Mouse (Mus musculus) kidney, postnatal 10 days (tissue): Measurements from ENCODE around the gene Zfp827.
A peak's percentile ranks its signal among the peaks of the same experiment; 100 is the strongest.

Experiments used
- DNase-seq: peaks from one replicate; pipeline ENCODE4 v3.0.0; 2021; ENCODE audit warnings: mixed read lengths

Gene Zfp827

GRCm38 (mm10) chr8:79065924-79066323 is 37.7 kb downstream of the Zfp827 start:
- no peak for DNase-seq

- DNase-seq: no peak
These were observed 39.8 kb downstream of the Zfp827 start for GRCm38 (mm10) chr8:79067812-79068630.

- no peak for DNase-seq
These were observed 45.1 kb downstream of the Zfp827 start for GRCm38 (mm10) chr8:79073311-79073710.

- DNase-seq: no peak
These were observed 46.7 kb downstream of the Zfp827 start for GRCm38 (mm10) chr8:79074986-79075385.

- no peak for DNase-seq
These were observed 49.0 kb downstream of the Zfp827 start for GRCm38 (mm10) chr8:79077256-79077655.

- DNase-seq: no peak
These were observed 50.4 kb downstream of the Zfp827 start for GRCm38 (mm10) chr8:79078556-79079195.

- DNase-seq: no peak
These were observed 50.9 kb downstream of the Zfp827 start for GRCm38 (mm10) chr8:79079196-79079561.

- peak; percentile 43 for DNase-seq
These were observed 52.0 kb downstream of the Zfp827 start for GRCm38 (mm10) chr8:79080096-79080739.

GRCm38 (mm10) chr8:79081333-79081732 is 53.1 kb downstream of the Zfp827 start:
- no peak for DNase-seq

GRCm38 (mm10) chr8:79081955-79082354 is 53.7 kb downstream of the Zfp827 start:
- no peak for DNase-seq

GRCm38 (mm10) chr8:79083461-79084358 is 55.5 kb downstream of the Zfp827 start:
- DNase-seq: peak; percentile 82

GRCm38 (mm10) chr8:79084359-79084820 is 56.2 kb downstream of the Zfp827 start:
- no peak for DNase-seq

GRCm38 (mm10) chr8:79094422-79094821 is 66.2 kb downstream of the Zfp827 start:
- DNase-seq: no peak

- DNase-seq: no peak
These were observed 66.9 kb downstream of the Zfp827 start for GRCm38 (mm10) chr8:79095162-79095561.

GRCm38 (mm10) chr8:79096970-79097369 is 68.7 kb downstream of the Zfp827 start:
- DNase-seq: no peak

- no peak for DNase-seq
These were observed 74.5 kb downstream of the Zfp827 start for GRCm38 (mm10) chr8:79102707-79103106.

- no peak for DNase-seq
These were observed 75.1 kb downstream of the Zfp827 start for GRCm38 (mm10) chr8:79103185-79103878.

GRCm38 (mm10) chr8:79103923-79104580 is 75.8 kb downstream of the Zfp827 start:
- DNase-seq: no peak

GRCm38 (mm10) chr8:79104634-79105033 is 76.4 kb downstream of the Zfp827 start:
- DNase-seq: no peak

- DNase-seq: no peak
These were observed 76.9 kb downstream of the Zfp827 start for GRCm38 (mm10) chr8:79105186-79105585.

GRCm38 (mm10) chr8:79111461-79111860 is 83.2 kb downstream of the Zfp827 start:
- no peak for DNase-seq
